Mouse (Mus musculus): ENCODE measurements at regions not wholly inside any gene's neighbourhood (a gene's known extent, or its start where the extent isn't known, plus 50 kb on each side); places are given as distances from the start of the nearest gene placed in this dataset.

GRCm38 (mm10) chr2:45258897-45259296 is 141.7 kb upstream of the Zeb2 start:
- DNase-seq (ENCODE audit: low spot score in 2 of 2) = no peak

GRCm38 (mm10) chr2:45256373-45256772 is 139.2 kb upstream of the Zeb2 start:
- no peak for DNase-seq (ENCODE audit: low spot score in 2 of 2)

GRCm38 (mm10) chr2:45253936-45254335 is 136.7 kb upstream of the Zeb2 start:
- no peak for DNase-seq (ENCODE audit: low spot score in 2 of 2)

GRCm38 (mm10) chr2:45252321-45252720 is 135.1 kb upstream of the Zeb2 start:
- no peak for DNase-seq (ENCODE audit: low spot score in 2 of 2)

- no peak for DNase-seq (ENCODE audit: low spot score in 2 of 2)
Observed at GRCm38 (mm10) chr2:45249658-45250057, 132.5 kb upstream of the Zeb2 start.

GRCm38 (mm10) chr2:45246061-45246945 is 129.1 kb upstream of the Zeb2 start:
- no peak for DNase-seq (ENCODE audit: low spot score in 2 of 2)

GRCm38 (mm10) chr2:45245506-45245905 is 128.3 kb upstream of the Zeb2 start:
- DNase-seq (ENCODE audit: low spot score in 2 of 2) = no peak

GRCm38 (mm10) chr2:45244491-45244890 is 127.3 kb upstream of the Zeb2 start:
- no peak for DNase-seq (ENCODE audit: low spot score in 2 of 2)

- no peak for DNase-seq (ENCODE audit: low spot score in 2 of 2)
Observed at GRCm38 (mm10) chr2:45239501-45240292, 122.5 kb upstream of the Zeb2 start.

- DNase-seq (ENCODE audit: low spot score in 2 of 2) = no peak
Observed at GRCm38 (mm10) chr2:45239001-45239400, 121.8 kb upstream of the Zeb2 start.

GRCm38 (mm10) chr2:45236168-45236700 is 119.0 kb upstream of the Zeb2 start:
- DNase-seq (ENCODE audit: low spot score in 2 of 2) = no peak

- no peak for DNase-seq (ENCODE audit: low spot score in 2 of 2)
Observed at GRCm38 (mm10) chr2:45234148-45234547, 117.0 kb upstream of the Zeb2 start.

- DNase-seq (ENCODE audit: low spot score in 2 of 2) = no peak
Observed at GRCm38 (mm10) chr2:45230351-45231209, 113.4 kb upstream of the Zeb2 start.

- DNase-seq (ENCODE audit: low spot score in 2 of 2) = no peak
Observed at GRCm38 (mm10) chr2:45229501-45229900, 112.3 kb upstream of the Zeb2 start.

- DNase-seq (ENCODE audit: low spot score in 2 of 2) = no peak
Observed at GRCm38 (mm10) chr2:45227276-45227944, 110.2 kb upstream of the Zeb2 start.

- DNase-seq (ENCODE audit: low spot score in 2 of 2) = no peak
Observed at GRCm38 (mm10) chr2:45226045-45226370, 108.8 kb upstream of the Zeb2 start.

GRCm38 (mm10) chr2:45225364-45226044 is 108.3 kb upstream of the Zeb2 start:
- no peak for DNase-seq (ENCODE audit: low spot score in 2 of 2)

- no peak for DNase-seq (ENCODE audit: low spot score in 2 of 2)
Observed at GRCm38 (mm10) chr2:45222213-45222612, 105.0 kb upstream of the Zeb2 start.

GRCm38 (mm10) chr2:45219851-45220250 is 102.7 kb upstream of the Zeb2 start:
- DNase-seq (ENCODE audit: low spot score in 2 of 2) = no peak

- no peak for DNase-seq (ENCODE audit: low spot score in 2 of 2)
Observed at GRCm38 (mm10) chr2:45212833-45213232, 95.6 kb upstream of the Zeb2 start.
